Mouse (Mus musculus) testis, postnatal 10 days (tissue): ENCODE data around the gene Tgm4.

Source experiments
- DNase-seq: peaks from one replicate; pipeline ENCODE4 v3.0.0; 2021; ENCODE audit warnings: low spot score

Gene Tgm4

DNA sequence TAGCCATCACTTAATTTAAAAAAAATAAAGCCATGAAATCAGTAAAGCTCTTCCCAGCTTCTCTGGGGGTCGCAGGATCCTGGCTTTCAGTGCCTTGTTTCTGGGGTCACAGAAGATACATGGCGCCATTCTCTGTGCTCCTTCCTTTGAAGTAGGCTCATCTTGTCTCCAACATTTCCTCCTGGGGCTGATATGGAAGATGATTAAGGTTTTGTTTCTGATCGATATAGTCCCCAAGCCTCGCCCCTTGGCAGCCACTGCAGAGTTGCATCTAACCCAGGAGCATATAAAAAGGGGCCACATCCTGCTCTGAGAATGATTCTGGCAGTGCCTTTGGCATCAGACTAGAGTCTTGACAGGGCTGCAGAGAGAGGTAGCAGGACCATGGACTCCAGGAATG, at the start of gene Tgm4:
Tgm4 (plus strand) TSS at position 301 of the 400 bp plus-strand sequence.
- DNase-seq: no peak

DNA sequence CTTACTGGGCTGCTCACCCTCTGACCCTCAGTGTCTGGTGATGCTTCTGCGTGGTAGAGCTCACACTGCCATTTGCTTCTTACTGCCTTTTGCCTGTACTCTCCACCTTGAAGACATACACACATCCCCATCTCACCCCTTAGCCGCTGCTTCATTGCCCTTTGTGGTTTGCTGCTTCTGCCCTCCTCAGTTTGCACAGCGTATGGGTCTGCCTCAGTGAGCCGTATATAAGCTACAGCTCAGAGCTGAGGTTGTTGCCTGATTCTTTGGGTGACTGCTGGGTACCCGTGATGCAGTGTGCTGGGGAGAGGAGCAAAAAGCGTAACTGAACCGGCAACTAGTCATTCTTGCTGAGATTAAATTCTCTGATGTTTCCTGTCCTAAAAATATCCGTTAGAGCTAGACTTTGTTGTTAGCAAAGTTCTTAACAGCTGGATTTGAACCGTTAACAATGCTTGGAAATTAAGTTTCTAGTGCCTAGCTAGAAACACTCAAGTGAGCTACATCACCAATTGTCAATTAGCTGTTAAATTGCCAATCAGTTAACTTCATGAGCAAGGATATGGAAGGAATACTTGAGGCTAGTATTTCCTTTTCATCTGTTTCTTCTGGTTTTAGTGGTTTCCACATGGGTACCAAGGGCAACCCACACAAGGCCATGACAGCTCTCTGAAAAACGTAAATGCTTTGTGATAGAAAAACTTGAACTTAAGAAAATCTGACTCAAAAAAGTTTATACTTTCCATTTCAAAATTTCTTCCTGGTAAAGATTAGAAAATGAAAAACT, 35.9 kb upstream of the Tgm4 start:
- DNase-seq: no peak

DNA sequence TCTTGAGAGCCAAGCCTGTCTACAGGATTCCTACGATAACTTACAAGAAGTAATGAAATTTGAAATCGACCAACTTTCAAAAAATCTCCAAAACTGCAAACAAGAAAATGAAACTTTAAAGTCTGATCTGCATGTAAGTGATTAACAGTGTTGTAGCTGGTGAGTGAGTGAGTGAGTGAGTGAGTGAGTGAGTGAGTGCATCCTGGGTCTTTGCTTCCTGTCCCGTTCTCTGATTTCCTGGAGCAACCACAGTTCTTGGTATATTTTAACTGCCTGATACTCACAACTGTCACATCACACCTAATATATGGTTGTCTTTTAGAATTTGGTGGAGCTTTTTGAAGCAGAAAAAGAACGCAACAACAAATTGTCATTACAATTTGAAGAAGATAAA, 35.3 kb upstream of the Tgm4 start:
- DNase-seq: no peak

DNA sequence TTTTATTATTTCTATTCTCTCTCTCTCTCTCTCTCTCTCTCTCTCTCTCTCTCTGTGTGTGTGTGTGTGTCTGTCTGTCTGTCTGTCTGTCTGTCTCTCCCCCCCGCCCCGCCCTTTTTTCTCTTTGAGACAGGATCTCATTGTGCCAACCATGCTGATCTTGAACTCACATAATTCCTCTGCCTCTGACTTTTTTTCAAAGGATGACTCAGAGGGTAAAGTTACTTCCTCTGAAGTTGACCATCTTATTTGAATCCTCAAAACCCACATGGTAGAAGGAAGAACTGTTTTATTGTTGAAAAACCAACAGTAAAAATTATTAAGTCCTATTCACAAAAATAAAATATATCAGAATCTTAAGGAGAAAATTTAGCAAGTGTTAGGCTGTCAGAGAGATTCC, 29.8 kb upstream of the Tgm4 start:
- no peak for DNase-seq

DNA sequence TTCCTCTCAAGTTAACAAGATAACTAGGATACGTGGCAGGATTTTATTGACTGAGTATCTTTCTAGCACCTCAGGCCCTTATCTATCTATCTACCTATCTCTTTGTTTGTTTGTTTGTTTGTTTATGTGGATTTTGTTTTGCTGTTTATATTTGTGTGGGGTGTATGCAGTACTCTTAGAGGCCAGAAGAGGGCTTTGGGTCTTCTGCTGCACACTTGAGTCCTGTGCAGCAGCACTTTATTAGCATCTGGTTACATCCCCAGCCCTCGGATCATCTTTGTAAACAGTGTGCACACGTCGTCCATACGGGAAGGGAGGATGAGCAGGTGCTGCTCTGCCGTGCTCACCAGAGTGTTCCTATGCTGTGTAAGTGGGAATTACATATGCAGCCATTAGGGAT, 28.5 kb upstream of the Tgm4 start:
- DNase-seq: no peak

DNA sequence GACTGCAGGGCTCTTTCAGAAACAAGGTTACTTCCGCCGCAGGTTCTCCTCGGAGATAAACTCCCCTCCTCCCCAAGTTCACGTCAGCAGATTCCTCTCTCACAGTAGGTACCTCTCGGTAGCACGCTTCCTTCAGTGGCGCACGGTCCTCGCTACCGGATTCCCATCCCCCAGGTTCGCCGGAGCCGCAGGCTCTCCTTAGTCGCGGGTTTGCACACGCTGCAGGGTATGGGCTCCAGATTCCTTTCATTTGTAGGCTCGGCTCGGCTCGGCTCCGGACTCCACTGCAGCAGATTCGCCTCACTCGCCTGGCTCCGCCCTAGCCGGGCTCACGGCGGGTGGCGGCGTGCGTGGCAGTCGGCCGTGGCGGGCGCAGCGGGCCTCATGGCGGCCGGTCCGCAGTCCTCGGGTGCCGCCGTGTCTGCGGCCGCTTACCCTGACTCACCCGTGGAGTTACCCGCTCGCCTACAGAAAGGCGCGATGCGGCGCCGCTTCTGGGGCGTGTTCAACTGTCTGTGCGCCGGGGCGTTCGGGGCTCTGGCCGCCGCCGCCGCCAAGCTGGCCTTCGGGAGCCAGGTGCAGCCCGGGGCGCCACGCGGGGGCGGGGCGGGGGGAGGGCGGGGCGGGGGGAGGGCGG, 13.4 kb upstream of the Tgm4 start, which contains the start of gene Tmem42:
Tmem42 (plus strand) TSS at position 332 of the 637 bp plus-strand sequence.
- peak; percentile 87 for DNase-seq

DNA sequence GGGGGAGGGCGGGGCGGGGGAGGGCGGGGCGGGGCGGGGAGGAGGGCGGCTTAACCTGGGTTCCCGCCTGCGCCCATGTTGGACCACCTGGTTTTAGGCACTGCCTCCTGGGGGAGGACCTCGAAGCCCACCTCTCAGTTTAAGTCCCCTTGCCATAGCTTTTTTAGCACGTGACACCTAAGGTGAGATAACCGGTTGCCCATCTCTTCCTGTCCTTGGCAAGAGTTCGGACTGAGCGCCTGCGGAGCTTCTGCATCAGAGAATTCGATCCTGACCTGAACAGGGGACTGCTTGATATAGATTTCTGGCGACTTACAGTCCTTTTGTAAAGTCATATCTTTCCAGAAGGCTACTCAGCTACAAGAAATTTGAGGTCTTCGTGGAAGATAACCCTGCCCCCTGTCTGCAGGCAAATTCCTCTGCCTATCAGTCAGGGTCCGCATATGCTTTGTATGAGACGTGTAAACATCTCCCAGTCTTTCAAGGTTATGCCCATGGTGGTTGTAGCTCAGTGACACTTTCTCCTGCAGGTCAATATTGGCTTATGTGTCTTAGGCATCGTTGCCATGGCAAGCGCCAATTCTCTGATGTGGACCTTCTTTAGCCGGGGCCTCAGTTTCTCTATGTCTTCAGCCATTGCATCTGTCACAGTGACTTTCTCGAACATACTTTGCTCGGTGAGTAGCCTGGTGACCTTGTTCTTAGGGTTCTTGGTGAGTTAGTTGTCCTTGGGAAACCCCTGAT, 12.7 kb upstream of the Tgm4 start:
- DNase-seq: no peak

DNA sequence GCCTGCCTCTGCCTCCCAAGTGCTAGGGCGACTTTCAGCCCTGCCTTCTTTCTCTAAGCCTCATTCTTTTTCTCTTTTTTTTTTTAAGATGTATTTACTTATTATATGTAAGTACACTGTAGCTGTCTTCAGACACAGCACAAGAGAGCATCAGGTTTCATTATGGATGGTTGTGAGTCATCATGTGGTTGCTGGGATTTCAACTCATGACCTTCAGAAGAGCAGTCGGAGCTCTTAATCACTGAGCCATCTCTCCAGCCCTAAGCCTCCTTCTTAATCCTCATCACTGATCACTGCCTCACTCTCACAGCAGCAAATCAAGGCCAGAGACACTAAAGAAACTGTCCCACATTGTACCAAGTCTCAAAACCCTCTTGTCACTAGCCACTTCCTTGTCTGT, 10.3 kb upstream of the Tgm4 start:
- no peak for DNase-seq

DNA sequence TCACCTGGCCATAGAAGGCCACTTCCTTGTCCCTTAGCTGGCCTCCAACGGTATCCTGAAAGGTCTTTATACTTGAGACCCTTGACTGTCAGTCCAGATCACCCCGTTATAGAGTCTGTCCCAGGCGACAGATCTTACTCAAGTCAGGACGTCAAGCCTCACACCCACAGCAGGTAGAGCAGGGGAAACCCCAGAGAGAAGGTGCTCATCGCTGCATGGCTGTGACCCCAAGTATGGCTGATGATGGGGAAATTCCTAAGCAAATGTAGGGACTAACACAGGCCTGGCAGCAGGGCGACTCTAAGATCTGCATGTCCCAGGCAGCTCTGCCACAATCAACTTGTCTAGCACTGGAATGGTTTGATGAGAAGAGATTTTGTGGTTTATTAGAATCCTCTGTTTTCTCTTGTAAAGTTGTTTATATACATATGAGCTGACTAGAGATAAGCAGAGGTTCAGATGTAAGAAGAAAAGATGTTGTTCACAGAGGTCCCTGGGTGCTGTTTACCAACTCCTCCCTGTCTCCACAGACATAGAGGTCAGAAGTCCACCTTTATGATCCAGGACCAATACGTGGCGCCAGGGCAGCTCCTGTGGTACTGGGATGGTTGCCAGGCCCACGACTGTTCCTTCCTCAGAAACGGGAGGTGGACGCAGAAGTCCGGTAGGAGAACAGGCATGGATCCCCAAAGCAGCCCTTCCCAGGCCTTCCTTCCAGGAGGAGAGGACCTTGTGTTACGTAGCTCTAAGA, 2.9 kb upstream of the Tgm4 start:
- no peak for DNase-seq

DNA sequence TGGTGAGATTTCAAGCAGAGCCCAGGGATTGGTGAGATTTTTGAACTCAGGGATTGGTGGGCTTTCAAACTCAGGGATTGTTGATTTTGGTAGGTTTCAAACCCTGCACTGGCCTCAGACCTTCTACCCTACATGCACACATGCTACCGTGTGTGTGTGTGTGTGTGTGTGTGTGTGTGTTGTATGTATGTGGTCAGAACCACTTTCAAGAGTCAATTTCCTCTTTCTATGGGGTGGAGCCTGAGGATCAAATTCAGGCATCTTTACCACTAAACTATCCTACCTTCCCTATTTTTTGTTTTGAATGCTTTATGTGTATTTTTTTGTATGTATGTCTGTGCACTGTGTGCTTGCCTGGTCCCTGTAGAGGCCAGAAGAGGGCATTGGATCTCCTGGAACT, 13.1 kb downstream of the Tgm4 start:
- DNase-seq: no peak

DNA sequence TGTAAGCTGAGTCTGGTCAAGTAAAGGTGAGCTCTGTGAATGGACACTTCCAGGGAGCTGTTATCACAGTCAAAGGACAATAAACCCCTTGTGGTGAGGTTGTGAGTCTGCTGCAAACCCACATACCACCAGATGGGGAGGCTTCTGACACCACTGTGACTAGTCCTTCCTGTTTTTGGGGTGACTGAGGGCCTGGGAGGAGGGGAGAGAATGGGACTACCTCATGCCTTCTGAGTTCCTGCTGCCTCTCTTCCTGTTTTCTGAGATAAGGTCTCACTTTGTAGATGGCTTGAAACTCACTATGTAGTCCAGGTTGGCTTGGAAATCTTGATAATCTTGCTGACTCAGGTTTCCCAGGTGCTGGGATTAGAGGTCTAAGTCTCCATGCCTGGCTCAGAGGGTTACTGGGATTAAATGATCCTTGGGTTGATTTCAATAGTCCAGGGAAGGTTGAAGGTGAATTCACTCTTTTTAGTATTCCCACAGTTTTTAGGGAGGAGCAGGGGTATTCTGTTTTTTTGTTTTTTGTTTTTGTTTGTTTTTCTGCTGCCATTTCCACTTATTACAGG, 24.3 kb downstream of the Tgm4 start:
- DNase-seq: no peak

DNA sequence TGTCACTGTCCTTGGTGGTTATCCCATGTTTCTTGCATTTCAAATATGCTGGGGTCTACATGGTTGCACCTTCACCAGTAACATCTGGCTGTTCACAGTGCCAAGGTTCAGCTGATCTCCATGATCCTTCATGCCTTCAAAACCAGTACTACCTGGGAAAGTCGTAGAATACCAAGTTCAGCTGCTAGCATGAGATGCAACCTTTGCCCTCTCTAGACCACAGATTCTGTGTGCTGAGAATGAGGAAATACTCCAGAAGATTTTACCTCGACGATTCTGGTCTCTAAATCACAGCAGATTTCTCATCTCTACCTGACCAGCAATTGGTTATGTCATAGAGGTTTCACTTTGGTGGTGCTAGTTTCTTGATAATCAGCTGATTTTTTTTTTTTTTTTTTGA, 25.6 kb downstream of the Tgm4 start:
- DNase-seq: no peak

DNA sequence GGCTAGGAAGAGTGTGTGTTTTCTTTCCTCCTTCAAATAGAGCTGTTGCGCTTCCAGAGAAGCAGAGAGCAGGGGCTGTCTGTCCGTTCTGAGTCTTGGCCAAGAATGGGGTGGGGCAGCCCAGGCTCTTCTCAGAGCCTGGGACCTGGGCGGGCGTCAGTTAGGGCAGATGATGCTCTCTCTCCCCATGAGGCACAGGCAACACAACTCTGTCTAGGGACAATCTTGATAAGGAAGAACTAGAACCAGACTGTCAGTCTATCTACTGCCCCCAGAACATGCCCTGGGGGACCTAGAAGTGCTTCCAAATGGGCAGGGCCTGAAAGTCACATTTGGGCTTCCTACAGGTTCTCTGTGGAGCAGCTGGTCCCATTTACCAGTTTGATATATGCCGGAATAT, 44.6 kb downstream of the Tgm4 start:
- no peak for DNase-seq

DNA sequence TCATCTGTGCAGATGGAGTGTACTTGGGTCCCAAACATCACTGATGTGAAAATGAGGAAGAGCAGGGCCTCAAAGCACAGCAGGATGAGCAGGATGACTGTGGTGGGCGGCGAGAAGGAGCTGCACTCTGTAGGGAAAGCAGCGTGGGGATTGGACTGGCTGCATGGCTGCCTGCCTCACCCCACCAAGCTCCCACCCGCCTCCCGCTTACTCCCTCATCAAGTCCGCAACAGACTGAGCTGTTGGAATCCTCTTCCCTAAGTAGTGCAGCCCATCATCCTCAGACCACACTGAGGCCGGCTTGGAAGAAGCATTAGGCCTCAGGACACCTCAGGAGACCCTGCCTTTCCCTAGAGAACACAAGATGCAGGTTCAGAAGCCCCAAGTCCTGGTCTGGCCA, 45.8 kb downstream of the Tgm4 start:
- DNase-seq: no peak

DNA sequence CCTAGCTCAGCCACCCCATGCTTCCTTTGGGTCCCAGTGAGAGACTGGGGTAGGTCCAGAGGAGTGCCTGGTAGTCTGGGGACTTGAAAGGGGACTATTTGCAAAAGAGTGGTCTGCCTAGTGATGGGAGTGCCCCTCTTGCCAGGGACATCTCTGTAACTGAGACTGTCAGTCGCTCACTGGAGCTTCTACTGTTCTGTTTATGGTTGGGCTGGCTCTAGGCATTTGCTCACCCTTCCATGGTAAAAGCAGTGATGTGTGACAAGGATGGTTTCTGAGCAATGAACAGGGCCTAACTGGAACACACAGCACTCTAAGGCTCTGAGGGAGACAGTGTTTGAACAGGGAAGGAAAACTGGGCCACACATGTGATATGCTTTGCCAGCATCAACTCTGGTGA, 46.3 kb downstream of the Tgm4 start:
- DNase-seq: no peak

DNA sequence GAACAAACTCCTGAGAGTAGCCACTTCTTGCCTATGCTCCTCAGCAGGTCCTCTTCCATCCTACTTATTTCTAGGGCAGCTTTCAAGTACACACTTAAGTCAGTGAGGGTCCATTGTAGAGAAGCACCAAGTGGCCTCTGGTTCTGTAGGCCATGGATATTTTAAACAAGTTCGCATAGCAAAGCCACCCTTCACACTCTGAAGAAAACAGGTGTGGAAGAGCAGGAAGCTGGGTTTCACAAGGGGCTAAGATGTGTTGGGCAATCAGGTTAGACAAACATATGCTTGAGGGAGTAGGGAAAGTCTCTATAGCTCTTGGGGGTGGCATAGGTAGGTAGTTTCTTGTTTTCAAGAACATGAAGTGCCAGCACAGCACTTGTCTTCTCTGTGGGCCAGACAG, 50.8 kb downstream of the Tgm4 start:
- DNase-seq: no peak

DNA sequence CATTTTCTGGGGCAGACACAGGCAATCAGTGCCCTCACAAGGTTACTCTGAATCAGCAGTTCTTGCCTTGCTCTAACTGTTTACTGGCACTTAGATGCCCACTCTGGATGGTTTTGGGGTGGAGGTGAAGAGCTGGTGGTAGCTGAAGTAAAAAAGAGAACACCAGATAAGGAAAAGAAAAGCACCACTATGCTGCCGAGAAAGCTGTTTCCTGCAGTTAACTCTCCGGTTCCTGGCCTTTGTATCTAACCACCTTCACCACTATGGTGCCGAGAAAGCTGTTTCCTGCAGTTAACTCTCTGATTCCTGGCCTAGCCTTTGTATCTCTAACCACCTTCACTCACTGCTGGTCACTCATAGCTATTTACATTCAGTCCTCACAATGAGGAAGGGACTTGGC, 53.0 kb downstream of the Tgm4 start:
- DNase-seq: no peak

DNA sequence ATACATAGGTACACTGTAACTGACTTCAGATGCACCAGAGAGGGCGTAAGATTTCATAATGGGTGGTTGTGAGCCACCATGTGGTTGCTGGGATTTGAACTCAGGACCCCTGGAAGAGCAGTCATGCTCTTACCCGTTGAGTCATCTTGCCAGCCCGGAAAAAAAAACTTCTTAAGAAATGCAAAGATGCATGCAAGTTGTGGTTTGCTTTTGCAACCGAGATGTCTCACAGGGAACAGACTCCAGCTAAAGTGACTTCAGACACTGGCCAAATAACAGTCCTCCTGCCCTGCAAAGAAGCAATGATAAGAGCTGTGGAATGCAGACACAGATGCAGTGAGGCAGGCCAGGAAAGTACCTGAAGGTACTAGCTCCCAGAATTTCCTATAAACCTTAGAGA, 56.3 kb downstream of the Tgm4 start:
- DNase-seq: no peak

DNA sequence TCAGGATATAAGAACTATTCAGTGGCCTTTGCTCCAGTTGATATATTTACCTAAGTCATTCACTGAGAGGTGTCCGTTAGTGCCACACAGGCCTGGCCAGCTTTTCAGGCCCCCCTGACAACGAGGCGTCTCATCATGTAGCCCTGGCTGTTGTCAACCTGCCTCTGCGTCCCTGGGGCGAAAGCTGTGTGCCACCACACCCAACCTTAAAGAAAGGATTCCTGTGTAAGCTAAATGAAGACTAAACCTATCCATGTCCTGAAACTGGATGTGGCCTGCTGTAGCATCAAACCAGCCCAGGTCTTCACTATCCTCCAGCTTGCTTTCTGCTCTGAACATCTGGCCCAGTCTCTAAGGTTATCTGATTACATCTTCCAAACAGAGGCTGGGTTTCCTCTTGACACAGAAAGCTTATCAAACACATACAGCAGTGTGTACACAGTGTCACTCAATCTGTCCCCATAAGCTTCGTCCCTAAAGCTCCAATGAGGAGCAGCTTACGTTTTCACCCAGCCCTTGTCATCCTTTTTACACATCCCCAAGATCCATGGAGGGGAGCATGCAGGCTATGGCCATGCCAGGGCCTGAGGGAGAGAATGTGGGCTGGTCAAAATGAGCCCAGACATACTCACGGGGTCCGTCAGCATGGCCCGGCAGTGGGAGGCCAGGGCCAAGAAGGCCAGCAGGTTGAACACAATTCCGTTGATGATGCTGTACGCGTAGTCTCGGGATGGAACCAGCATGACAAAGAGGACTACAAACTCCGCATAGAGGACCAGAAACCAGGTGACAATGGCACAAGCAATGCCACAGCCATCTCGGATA, 65.3 kb downstream of the Tgm4 start:
- DNase-seq: no peak

DNA sequence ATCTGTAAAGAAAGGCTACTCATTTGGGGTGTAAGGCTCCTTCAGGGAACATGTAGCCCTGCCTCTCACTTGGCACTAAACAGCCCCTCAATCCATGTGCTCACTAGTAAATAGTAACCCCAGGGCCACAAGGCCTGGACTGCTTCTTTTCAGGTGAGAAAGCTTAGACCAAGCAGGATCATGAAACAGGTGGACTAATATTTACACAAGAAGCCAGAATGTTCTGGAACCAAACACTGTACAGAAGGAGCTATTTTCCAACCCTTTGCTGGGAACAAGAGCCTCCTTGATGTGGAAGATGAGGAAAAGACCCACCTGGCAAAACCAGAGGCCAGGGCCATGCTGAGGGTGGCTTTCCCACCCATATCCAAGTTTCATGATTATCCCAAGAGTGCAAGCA, 68.9 kb downstream of the Tgm4 start:
- DNase-seq: no peak

DNA sequence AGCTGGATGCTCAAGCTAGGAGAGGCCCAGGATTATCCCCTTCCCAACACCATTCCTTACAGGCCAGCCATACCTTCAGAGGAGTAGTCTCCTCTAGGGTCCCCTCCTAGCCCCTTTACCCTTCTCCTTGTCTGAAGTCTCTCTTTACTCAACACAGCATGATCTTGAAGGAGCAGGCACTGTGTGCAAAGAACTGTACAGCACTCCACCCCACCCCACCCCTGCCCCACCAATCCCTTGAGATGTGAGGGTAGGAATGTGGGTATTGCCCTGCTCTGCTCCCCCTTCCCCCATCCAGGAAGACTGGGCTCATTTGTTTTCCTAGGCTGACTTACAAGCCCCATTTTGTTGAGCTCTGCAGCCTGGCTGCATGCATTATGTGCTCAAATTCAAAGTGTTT, 69.8 kb downstream of the Tgm4 start:
- no peak for DNase-seq
